Mouse (Mus musculus) embryonic facial prominence, embryonic 10.5 days (tissue): ENCODE data around the gene Olfr1411. TPM values are rescaled to one million over a fixed set of nuclear protein-coding genes. Genes with fewer than 3 reads are reported as not detected.

ENCODE experiments used
- DNase-seq: peaks from one replicate; pipeline ENCODE4 v3.0.0-alpha.2; 2017; ENCODE audit warnings: low spot score
- H3K27ac ChIP-seq: fragments of 300-500 bp; sonication (generic); replicated peaks from 2 replicates; pipeline ENCODE4 v1.5.1; 2016; ENCODE audit warnings: mild to moderate bottlenecking
- H3K27me3 ChIP-seq: fragments of 300-500 bp; sonication (generic); replicated peaks from 2 replicates; pipeline ENCODE4 v1.6.1; 2016; ENCODE audit warnings: low read depth, mild to moderate bottlenecking; ENCODE audit not compliant: poor library complexity, severe bottlenecking
- H3K36me3 ChIP-seq: fragments of 300-500 bp; sonication (generic); replicated peaks from 2 replicates; pipeline ENCODE4 v1.6.1; 2016; ENCODE audit warnings: mild to moderate bottlenecking, moderate library complexity
- H3K4me1 ChIP-seq: fragments of 300-500 bp; sonication (generic); 2 replicates; pipeline ENCODE4 v1.6.1; 2016
- H3K4me3 ChIP-seq: fragments of 300-500 bp; sonication (generic); 2 replicates; pipeline ENCODE4 v1.5.1; 2016; ENCODE audit warnings: mild to moderate bottlenecking, moderate library complexity
- H3K9me3 ChIP-seq: fragments of 300-500 bp; sonication (generic); 2 replicates; pipeline ENCODE4 v1.6.1; 2016; ENCODE audit warnings: mild to moderate bottlenecking
- WGBS: fragments of 180-500 bp; shearing (Covaris S2); methylation state at CpG from one replicate; pipeline ENCODE4 v1.1.7; 2016; 5-methylcytosine and 5-hydroxymethylcytosine counted together
- polyA plus RNA-seq: library from polyadenylated mRNA; unstranded; fragments of >200 nt; fragmentation: Nextera tagmentation; extraction: Ambion mirVana; gene quantifications from 2 replicates; pipeline ENCODE4 v1.2.1, GENCODE M21; 2016

The Olfr1411 gene
- polyA plus RNA-seq, 1 experiment from 2014 or later: not detected

DNA sequence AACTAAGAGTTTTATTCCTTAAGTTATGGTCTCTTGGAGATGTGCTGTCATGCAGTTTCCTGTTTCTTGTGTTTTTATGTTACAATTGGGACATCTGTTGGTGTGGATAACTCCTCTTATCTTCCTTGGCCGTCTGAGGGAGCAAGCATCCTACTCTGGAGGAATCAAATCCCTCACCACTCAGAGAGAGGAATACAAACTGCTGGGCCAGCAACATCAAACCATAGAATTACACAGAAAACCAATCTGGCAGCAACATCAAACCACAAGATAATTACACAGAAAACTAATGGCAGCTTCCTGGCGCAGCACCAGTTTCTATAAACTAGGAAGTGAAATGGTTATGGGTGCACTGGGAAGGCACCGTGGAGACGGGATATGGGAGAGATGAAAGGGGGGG is 34.0 kb downstream of the Olfr1411 start:
- Histone ChIP-seq H3K9me3 (no peaks in the 10 kb centered on the region), H3K4me1 (no peaks in the 10 kb centered on the region), H3K4me3 (no peak overlapping the region), H3K27me3 (no peaks in the 10 kb centered on the region), H3K36me3 (no peaks in the 10 kb centered on the region), H3K27ac (no peak overlapping the region)
- 76% methylated on average over 4 of the region's 4 CpGs for WGBS
- no peak for DNase-seq

- Histone ChIP-seq H3K36me3 (peaks cover 21% of the 10 kb centered on the region), H3K4me1 (peaks cover 9% of the 10 kb centered on the region; the same call in 1 of the 2 replicates), H3K27me3 (no peaks in the 10 kb centered on the region), H3K4me3 (no peak overlapping the region), H3K27ac (no peak overlapping the region), H3K9me3 (no peaks in the 10 kb centered on the region)
- DNase-seq: no peak
- 79% methylated on average over 5 of the region's 5 CpGs for WGBS
Observed at GRCm38 (mm10) chr1:92632196-92632595, 38.0 kb downstream of the Olfr1411 start.

DNA sequence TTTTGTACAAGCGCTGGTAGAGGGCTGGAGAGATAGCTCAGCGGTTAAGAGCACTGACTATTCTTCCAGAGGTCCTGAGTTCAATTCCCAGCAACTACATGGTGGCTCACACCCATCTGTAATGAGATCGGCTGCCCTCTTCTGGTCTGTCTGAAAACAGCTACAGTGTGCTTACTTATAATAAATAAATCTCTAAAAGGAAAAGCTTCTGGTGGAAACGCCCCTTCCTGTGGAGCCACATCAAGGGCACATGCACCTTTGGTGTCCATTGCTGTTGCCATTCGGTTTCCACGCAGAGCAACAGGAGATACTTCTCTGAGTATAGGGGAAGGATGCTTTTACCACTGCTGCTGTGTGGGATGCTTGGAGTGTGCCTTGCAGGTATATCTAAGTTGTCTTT is 38.7 kb downstream of the Olfr1411 start:
- H3K4me1 ChIP-seq: peaks cover 9% of the 10 kb centered on the region; the same call in 1 of the 2 replicates
- H3K27me3 ChIP-seq: no peaks in the 10 kb centered on the region
- DNase-seq: no peak
- no peak overlapping the region for H3K27ac ChIP-seq
- H3K9me3 ChIP-seq: no peaks in the 10 kb centered on the region
- no peak overlapping the region for H3K4me3 ChIP-seq
- H3K36me3 ChIP-seq: peaks cover 28% of the 10 kb centered on the region
- WGBS: 70% methylated on average over 6 of the region's 6 CpGs

DNA sequence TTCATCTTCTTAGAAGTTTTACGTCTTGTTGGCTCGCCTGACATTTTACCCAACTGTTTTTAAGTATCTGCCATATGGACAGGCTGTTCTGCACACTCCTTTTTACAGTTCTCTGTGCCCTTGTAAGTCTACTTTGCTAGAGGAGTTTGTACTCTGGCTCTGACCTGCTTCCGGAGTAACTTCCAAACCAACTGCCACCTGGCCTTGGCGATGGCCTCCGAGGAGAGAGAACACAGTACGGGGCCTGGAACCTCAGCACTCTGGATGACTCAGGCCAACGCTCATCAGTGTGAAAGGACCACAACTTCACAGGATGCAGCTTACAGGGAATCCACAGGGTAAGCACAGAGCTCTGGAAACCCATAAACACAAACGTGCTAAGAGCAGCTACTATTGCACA is 39.5 kb downstream of the Olfr1411 start:
- H3K4me1 ChIP-seq: peaks cover 9% of the 10 kb centered on the region; the same call in 1 of the 2 replicates
- 90% methylated on average over 8 of the region's 8 CpGs for WGBS
- no peak overlapping the region for H3K4me3 ChIP-seq
- H3K27ac ChIP-seq: no peak overlapping the region
- H3K9me3 ChIP-seq: no peaks in the 10 kb centered on the region
- no peak for DNase-seq
- peaks cover 36% of the 10 kb centered on the region for H3K36me3 ChIP-seq
- no peaks in the 10 kb centered on the region for H3K27me3 ChIP-seq

DNA sequence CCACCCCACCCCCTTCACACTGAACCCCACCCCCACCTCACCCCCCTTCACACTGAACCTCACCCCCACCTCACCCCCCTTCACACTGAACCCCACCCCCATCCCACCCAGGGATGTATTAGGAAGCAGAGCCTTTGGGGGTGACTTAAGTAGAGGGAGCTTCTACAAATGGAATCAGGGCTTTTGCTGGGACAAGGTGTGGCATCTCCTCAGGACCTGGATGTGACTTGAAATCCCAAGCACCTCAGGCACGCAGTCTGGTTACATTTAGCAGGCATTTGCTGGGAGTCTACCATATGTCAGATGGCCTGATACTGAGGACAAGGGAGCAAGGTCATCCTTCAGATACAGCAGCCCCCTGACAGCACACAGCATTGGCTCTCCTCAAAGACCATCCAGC is 40.4 kb downstream of the Olfr1411 start:
- WGBS: 60% methylated on average over 1 of the region's 1 CpGs
- Histone ChIP-seq H3K9me3 (no peaks in the 10 kb centered on the region), H3K27me3 (no peaks in the 10 kb centered on the region), H3K4me3 (no peak overlapping the region), H3K4me1 (peaks cover 9% of the 10 kb centered on the region; the same call in 1 of the 2 replicates), H3K27ac (no peak overlapping the region), H3K36me3 (peaks cover 44% of the 10 kb centered on the region)
- DNase-seq: no peak

GRCm38 (mm10) chr1:92634976-92635599 is 40.9 kb downstream of the Olfr1411 start:
- 51% methylated on average over 4 of the region's 4 CpGs for WGBS
- no peaks in the 10 kb centered on the region for H3K9me3 ChIP-seq
- peak; percentile 29 for DNase-seq
- H3K36me3 ChIP-seq: peaks cover 50% of the 10 kb centered on the region
- H3K27ac ChIP-seq: 0 out of 2 replicates have a peak overlapping the region, but pooled peaks have one; percentile 35
- no peak overlapping the region for H3K4me3 ChIP-seq
- H3K27me3 ChIP-seq: no peaks in the 10 kb centered on the region
- peaks cover 13% of the 10 kb centered on the region for H3K4me1 ChIP-seq

GRCm38 (mm10) chr1:92636015-92636414 is 41.8 kb downstream of the Olfr1411 start:
- H3K36me3 ChIP-seq: peaks cover 51% of the 10 kb centered on the region
- no peak for DNase-seq
- no peaks in the 10 kb centered on the region for H3K9me3 ChIP-seq
- WGBS: 89% methylated on average over 8 of the region's 8 CpGs
- no peak overlapping the region for H3K4me3 ChIP-seq
- H3K4me1 ChIP-seq: peaks cover 22% of the 10 kb centered on the region
- no peak overlapping the region for H3K27ac ChIP-seq
- H3K27me3 ChIP-seq: no peaks in the 10 kb centered on the region

GRCm38 (mm10) chr1:92636676-92637075 is 42.5 kb downstream of the Olfr1411 start:
- WGBS: 94% methylated on average over 11 of the region's 11 CpGs
- H3K27me3 ChIP-seq: no peaks in the 10 kb centered on the region
- DNase-seq: no peak
- no peak overlapping the region for H3K4me3 ChIP-seq
- peaks cover 25% of the 10 kb centered on the region for H3K4me1 ChIP-seq
- H3K27ac ChIP-seq: no peak overlapping the region
- H3K36me3 ChIP-seq: peaks cover 51% of the 10 kb centered on the region
- no peaks in the 10 kb centered on the region for H3K9me3 ChIP-seq

DNA sequence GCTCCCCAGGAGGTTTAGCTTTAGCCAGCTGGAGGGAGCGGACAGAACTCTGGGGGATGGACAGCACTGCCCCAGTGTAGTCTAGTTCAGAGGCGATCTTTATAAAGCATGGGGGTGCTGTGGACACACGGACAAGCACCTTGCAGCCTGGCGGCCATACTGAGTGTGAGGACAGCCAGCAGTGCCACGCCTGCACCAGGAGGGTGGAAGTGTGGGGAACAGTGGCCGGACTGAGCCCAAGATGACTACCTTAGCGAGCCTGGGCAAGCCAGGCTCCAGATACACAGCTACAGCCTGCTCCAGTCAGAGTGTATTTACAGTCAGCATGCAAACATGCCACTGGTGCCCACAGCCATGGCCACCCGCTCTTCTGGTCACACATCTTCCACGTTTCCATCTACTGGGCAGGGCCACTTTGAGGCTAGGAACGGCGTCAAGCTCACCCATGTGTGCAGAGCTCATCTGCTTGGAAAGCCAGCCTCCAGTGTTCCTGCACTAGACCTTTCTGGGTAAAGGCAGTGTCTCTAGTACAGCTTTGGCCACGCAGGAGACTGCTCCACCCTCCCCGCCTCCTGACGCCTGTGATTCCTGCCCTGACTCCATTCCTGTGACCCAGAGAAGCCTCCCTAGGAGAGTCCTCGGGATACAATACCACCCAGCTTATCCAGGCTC is 43.4 kb downstream of the Olfr1411 start:
- no peaks in the 10 kb centered on the region for H3K27me3 ChIP-seq
- H3K27ac ChIP-seq: no peak overlapping the region
- peaks cover 32% of the 10 kb centered on the region for H3K4me1 ChIP-seq
- WGBS: 91% methylated on average over 15 of the region's 15 CpGs
- no peak for DNase-seq
- no peaks in the 10 kb centered on the region for H3K9me3 ChIP-seq
- H3K4me3 ChIP-seq: no peak overlapping the region
- H3K36me3 ChIP-seq: peaks cover 51% of the 10 kb centered on the region

DNA sequence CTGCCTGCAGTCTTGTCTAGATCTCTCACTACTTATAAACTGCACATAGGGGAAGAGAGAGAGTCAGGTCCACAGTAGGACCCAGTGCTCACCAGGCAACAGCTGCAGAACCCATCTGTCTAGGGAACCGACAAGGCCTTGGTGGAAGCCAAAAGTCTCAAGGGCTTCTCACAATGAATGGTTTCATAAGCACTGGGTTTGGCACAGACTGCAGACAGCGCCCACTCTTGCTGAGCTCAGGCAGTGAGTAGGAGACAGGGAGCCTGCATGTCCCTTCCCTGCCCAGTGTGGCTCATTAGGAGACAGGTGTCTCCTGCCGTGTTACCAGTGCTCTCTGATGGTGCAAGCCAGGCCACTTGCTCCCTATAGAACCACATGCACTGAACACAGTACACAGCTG is 44.0 kb downstream of the Olfr1411 start:
- DNase-seq: no peak

DNA sequence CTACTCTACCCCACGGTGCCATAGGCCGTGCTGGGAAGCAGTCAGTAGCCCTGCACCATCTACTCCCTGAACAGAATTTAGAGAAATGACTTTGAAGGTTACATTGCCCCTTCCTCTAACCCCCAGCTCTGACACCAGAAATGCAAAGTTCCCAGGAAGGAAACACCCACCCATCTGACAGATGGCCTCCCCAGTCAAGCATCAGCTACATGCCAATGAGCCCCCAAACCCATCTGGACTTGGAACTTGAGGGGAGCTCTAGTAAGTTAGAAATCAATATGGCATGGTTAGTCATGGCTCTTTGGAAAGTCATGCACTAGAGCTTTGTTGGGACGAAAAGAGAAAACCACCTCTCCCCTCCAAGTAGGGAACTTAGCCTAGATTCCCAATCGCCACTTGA is 44.5 kb downstream of the Olfr1411 start:
- no peak overlapping the region for H3K4me3 ChIP-seq
- no peaks in the 10 kb centered on the region for H3K27me3 ChIP-seq
- H3K9me3 ChIP-seq: no peaks in the 10 kb centered on the region
- WGBS: 92% methylated on average over 4 of the region's 4 CpGs
- H3K36me3 ChIP-seq: peaks cover 51% of the 10 kb centered on the region
- no peak overlapping the region for H3K27ac ChIP-seq
- H3K4me1 ChIP-seq: peaks cover 36% of the 10 kb centered on the region
- no peak for DNase-seq

More for the DNA sequence above, 44.0 kb downstream of the Olfr1411 start:
- Histone ChIP-seq H3K36me3 (peaks cover 51% of the 10 kb centered on the region), H3K4me3 (no peak overlapping the region), H3K27me3 (no peaks in the 10 kb centered on the region), H3K4me1 (peaks cover 36% of the 10 kb centered on the region), H3K9me3 (no peaks in the 10 kb centered on the region), H3K27ac (no peak overlapping the region)
- WGBS: 94% methylated on average over 3 of the region's 3 CpGs

DNA sequence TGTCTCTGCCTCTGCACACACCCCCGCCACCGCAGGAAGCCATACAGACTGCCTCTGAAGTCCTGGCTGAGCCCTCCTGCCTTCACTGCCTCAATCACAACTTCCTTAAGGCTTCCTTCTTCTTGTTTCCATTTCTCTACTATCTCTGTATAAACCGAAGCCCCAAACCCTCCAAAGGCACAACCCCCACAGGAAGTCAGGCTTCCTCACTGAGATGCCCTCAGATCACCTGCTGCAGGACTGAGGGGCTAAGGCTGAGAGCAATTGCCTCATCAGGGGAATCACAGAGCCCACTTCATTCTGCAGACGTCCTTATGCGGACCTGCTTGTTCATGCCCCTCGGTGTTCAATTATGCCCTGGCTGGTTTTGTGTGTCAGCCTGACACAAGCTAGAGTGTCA is 46.2 kb downstream of the Olfr1411 start:
- H3K9me3 ChIP-seq: no peaks in the 10 kb centered on the region
- peaks cover 48% of the 10 kb centered on the region for H3K36me3 ChIP-seq
- no peak overlapping the region for H3K27ac ChIP-seq
- no peak for DNase-seq
- H3K4me1 ChIP-seq: peaks cover 27% of the 10 kb centered on the region
- 88% methylated on average over 6 of the region's 6 CpGs for WGBS
- peak overlapping the region; percentile 71 for H3K4me3 ChIP-seq
- no peaks in the 10 kb centered on the region for H3K27me3 ChIP-seq
